Mouse (Mus musculus) stomach, postnatal 0 days (tissue): ENCODE results near the gene E2f7.

Source experiments
- CTCF ChIP-seq: IDR thresholded peaks from 2 replicates; pipeline ENCODE4 v1.5.1; 2016; ENCODE audit warnings: antibody characterized with exemption, low read depth, mild to moderate bottlenecking, moderate library complexity
- EP300 ChIP-seq: optimal IDR thresholded peaks from 2 replicates; pipeline ENCODE3; 2016; ENCODE audit warnings: antibody characterized with exemption

DNA sequence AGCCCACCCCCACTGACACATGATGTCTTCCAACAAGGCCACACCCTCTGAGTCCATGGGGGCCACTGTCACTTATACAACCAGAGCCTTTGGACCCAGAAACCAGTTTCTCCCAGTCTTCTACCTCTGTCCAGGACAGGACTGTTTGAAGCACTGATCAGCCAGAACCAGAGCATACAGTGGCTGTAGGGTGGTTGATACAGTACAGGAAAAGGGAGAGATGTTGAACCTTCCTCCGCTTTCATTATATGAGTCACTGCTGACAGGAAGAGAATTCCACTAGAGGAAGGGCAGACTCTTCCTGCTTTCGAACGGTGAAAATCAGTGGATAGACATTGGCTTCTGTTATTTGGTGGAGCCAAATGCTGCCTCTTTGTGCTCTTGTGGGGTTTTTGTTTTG is 7.6 kb downstream of the E2f7 start:
- no peak for TF ChIP-seq CTCF
- no peak for TF ChIP-seq EP300
